Mouse (Mus musculus) urinary bladder, postnatal 10 days (tissue): Measurements from ENCODE around the gene Trim2.

Experiments used
- DNase-seq: peaks from one replicate; pipeline ENCODE4 v3.0.0; 2022; ENCODE audit warnings: low spot score

The Trim2 gene

GRCm38 (mm10) chr3:84306777-84307176, at the start of gene Trim2:
Gene Trim2, minus strand, starts transcription at chr3:84306877.
- DNase-seq, result no peak

- no peak for DNase-seq
Measured at GRCm38 (mm10) chr3:84355930-84356689, 49.4 kb upstream of the Trim2 start.

- peak; percentile 49 for DNase-seq
Measured at GRCm38 (mm10) chr3:84352353-84353034, 45.8 kb upstream of the Trim2 start.

- DNase-seq, result no peak
Measured at GRCm38 (mm10) chr3:84350311-84350710, 43.6 kb upstream of the Trim2 start.

GRCm38 (mm10) chr3:84349771-84350170, 43.1 kb upstream of the Trim2 start:
- DNase-seq, result no peak

- DNase-seq, result no peak
Measured at GRCm38 (mm10) chr3:84347426-84347825, 40.7 kb upstream of the Trim2 start.

GRCm38 (mm10) chr3:84346456-84347150, 39.9 kb upstream of the Trim2 start:
- DNase-seq, result no peak

GRCm38 (mm10) chr3:84345646-84345980, 38.9 kb upstream of the Trim2 start:
- DNase-seq, result no peak

GRCm38 (mm10) chr3:84344725-84345645, 38.3 kb upstream of the Trim2 start:
- peak; percentile 44 for DNase-seq

- no peak for DNase-seq
Measured at GRCm38 (mm10) chr3:84343101-84343500, 36.4 kb upstream of the Trim2 start.

- no peak for DNase-seq
Measured at GRCm38 (mm10) chr3:84341811-84342210, 35.1 kb upstream of the Trim2 start.

GRCm38 (mm10) chr3:84337585-84337984, 30.9 kb upstream of the Trim2 start:
- no peak for DNase-seq

GRCm38 (mm10) chr3:84336342-84336741, 29.7 kb upstream of the Trim2 start:
- DNase-seq, result no peak

GRCm38 (mm10) chr3:84335421-84336073, 28.9 kb upstream of the Trim2 start:
- no peak for DNase-seq

GRCm38 (mm10) chr3:84334771-84335420, 28.2 kb upstream of the Trim2 start:
- no peak for DNase-seq

GRCm38 (mm10) chr3:84333400-84334349, 27.0 kb upstream of the Trim2 start:
- no peak for DNase-seq

- no peak for DNase-seq
Measured at GRCm38 (mm10) chr3:84330210-84330609, 23.5 kb upstream of the Trim2 start.

GRCm38 (mm10) chr3:84324967-84325441, 18.3 kb upstream of the Trim2 start:
- DNase-seq, result no peak

GRCm38 (mm10) chr3:84324478-84324877, 17.8 kb upstream of the Trim2 start:
- no peak for DNase-seq

GRCm38 (mm10) chr3:84324000-84324399, 17.3 kb upstream of the Trim2 start:
- DNase-seq, result no peak
